Mouse (Mus musculus) ES-Bruce4 (cell line): Measurements from ENCODE around the gene Zfp704. TPM values are rescaled to one million over a fixed set of nuclear protein-coding genes. Genes with fewer than 3 reads are reported as not detected.

Experiments
- H3K27ac ChIP-seq: 2 replicates; pipeline ENCODE4 v1.5.1; 2012; ENCODE audit warnings: low read length, inconsistent platforms; ENCODE audit not compliant: insufficient read depth
- H3K27me3 ChIP-seq: 2 replicates; pipeline ENCODE4 v1.6.1; 2012; ENCODE audit warnings: mild to moderate bottlenecking, low read length, inconsistent platforms; ENCODE audit not compliant: control insufficient read depth, poor library complexity, insufficient read depth, severe bottlenecking
- H3K36me3 ChIP-seq: 2 replicates; pipeline ENCODE4 v1.6.1; 2012; ENCODE audit warnings: inconsistent platforms, mild to moderate bottlenecking, low read length, moderate library complexity; ENCODE audit not compliant: control insufficient read depth, poor library complexity, insufficient read depth, severe bottlenecking
- H3K4me1 ChIP-seq: one replicate; pipeline ENCODE4 v1.8.1; 2011; ENCODE audit warnings: low read length; ENCODE audit not compliant: control insufficient read depth, insufficient read depth
- H3K4me3 ChIP-seq: 2 replicates; pipeline ENCODE4 v1.5.1; 2011; ENCODE audit warnings: low read depth, mild to moderate bottlenecking, low read length
- H3K9ac ChIP-seq: 2 replicates; pipeline ENCODE4 v1.6.1; 2012; ENCODE audit warnings: low read depth, mild to moderate bottlenecking, inconsistent platforms; ENCODE audit not compliant: poor library complexity, severe bottlenecking
- H3K9me3 ChIP-seq: replicated peaks from 2 replicates; pipeline ENCODE4 v1.6.1; 2012; ENCODE audit warnings: mild to moderate bottlenecking, low read length, inconsistent platforms; ENCODE audit not compliant: control insufficient read depth, poor library complexity, insufficient read depth, severe bottlenecking
- CTCF ChIP-seq: IDR thresholded peaks from one replicate; pipeline ENCODE4 v1.8.1; 2011; ENCODE audit warnings: low read depth, low read length
- EP300 ChIP-seq: IDR thresholded peaks from 2 replicates; pipeline ENCODE4 v1.6.1; 2011; ENCODE audit warnings: low read depth, low read length; ENCODE audit not compliant: insufficient read depth
- POLR2A ChIP-seq: IDR thresholded peaks from one replicate; pipeline ENCODE4 v1.8.1; 2011; ENCODE audit warnings: low read length; ENCODE audit not compliant: insufficient read depth
- polyA plus RNA-seq: library from polyadenylated mRNA; stranded (reverse); fragments of >200 nt; gene quantifications from 2 replicates; pipeline ENCODE4 v1.2.4, GENCODE M21; 2011; ENCODE audit warnings: low read depth; ENCODE audit not compliant: missing spikeins, insufficient read depth, insufficient read length

Gene Zfp704
- polyA plus RNA-seq, 1 experiment = 24.7 TPM

GRCm38 (mm10) chr3:9608906-9609580 lies 842 bp downstream of the Zfp704 start:
- peak overlapping the region; percentile 50 for H3K27ac ChIP-seq
- no peaks in the 10 kb centered on the region for H3K9me3 ChIP-seq
- peaks cover 12% of the 10 kb centered on the region for H3K4me1 ChIP-seq
- H3K4me3 ChIP-seq = peak overlapping the region; percentile 97
- TF ChIP-seq POLR2A (no peak), CTCF (no peak), EP300 (no peak)
- H3K9ac ChIP-seq = peak overlapping the region; percentile 99
- H3K27me3 ChIP-seq = no peaks in the 10 kb centered on the region
- H3K36me3 ChIP-seq = no peaks in the 10 kb centered on the region

- Histone ChIP-seq H3K36me3 (no peaks in the 10 kb centered on the region), H3K4me1 (peaks cover 12% of the 10 kb centered on the region), H3K27ac (peak overlapping the region; percentile 48), H3K9me3 (no peaks in the 10 kb centered on the region), H3K4me3 (peak overlapping the region; percentile 97), H3K9ac (peak overlapping the region; percentile 99), H3K27me3 (no peaks in the 10 kb centered on the region)
- TF ChIP-seq POLR2A = peak; percentile 36
- 0 out of 2 replicates have a peak, but pooled peaks have one; percentile 62 for TF ChIP-seq EP300
- TF ChIP-seq CTCF = no peak
Observed at GRCm38 (mm10) chr3:9608441-9608905, 1.4 kb downstream of the Zfp704 start.

- Histone ChIP-seq H3K4me1 (peaks cover 12% of the 10 kb centered on the region), H3K27me3 (no peaks in the 10 kb centered on the region), H3K9ac (peak overlapping the region; percentile 99; the same call in 1 of the 2 replicates), H3K4me3 (peak overlapping the region; percentile 30; the same call in 1 of the 2 replicates), H3K9me3 (no peaks in the 10 kb centered on the region), H3K36me3 (no peaks in the 10 kb centered on the region), H3K27ac (no peak overlapping the region)
- no peak for TF ChIP-seq CTCF
- no peak for TF ChIP-seq POLR2A
- TF ChIP-seq EP300 = no peak
Observed at GRCm38 (mm10) chr3:9607686-9608085, 2.2 kb downstream of the Zfp704 start.

GRCm38 (mm10) chr3:9605784-9606706 lies 3.8 kb downstream of the Zfp704 start:
- Histone ChIP-seq H3K27ac (peak overlapping the region; percentile 63), H3K4me3 (no peak overlapping the region), H3K27me3 (no peaks in the 10 kb centered on the region), H3K9ac (peak overlapping the region; percentile 11; the same call in 1 of the 2 replicates), H3K36me3 (no peaks in the 10 kb centered on the region), H3K9me3 (no peaks in the 10 kb centered on the region), H3K4me1 (peaks cover 9% of the 10 kb centered on the region)
- no peak for TF ChIP-seq POLR2A
- TF ChIP-seq CTCF = no peak
- no peak for TF ChIP-seq EP300

- no peaks in the 10 kb centered on the region for H3K27me3 ChIP-seq
- no peak overlapping the region for H3K9ac ChIP-seq
- TF ChIP-seq POLR2A (no peak), EP300 (no peak), CTCF (no peak)
- H3K9me3 ChIP-seq = no peaks in the 10 kb centered on the region
- no peak overlapping the region for H3K27ac ChIP-seq
- peaks cover 7% of the 10 kb centered on the region for H3K4me1 ChIP-seq
- H3K4me3 ChIP-seq = no peak overlapping the region
- no peaks in the 10 kb centered on the region for H3K36me3 ChIP-seq
Observed at GRCm38 (mm10) chr3:9604941-9605340, 4.9 kb downstream of the Zfp704 start.

- H3K9ac ChIP-seq = no peak overlapping the region
- no peaks in the 10 kb centered on the region for H3K27me3 ChIP-seq
- no peaks in the 10 kb centered on the region for H3K9me3 ChIP-seq
- H3K4me3 ChIP-seq = no peak overlapping the region
- no peak overlapping the region for H3K27ac ChIP-seq
- TF ChIP-seq EP300 (no peak), POLR2A (no peak), CTCF (no peak)
- no peaks in the 10 kb centered on the region for H3K36me3 ChIP-seq
- H3K4me1 ChIP-seq = peaks cover 11% of the 10 kb centered on the region
Observed at GRCm38 (mm10) chr3:9603866-9604265, 6.0 kb downstream of the Zfp704 start.
